Mouse (Mus musculus): ENCODE data around the gene Adam10. TPM values are rescaled to one million over a fixed set of nuclear protein-coding genes. Genes with fewer than 3 reads are reported as not detected.

Gene Adam10
- polyA plus RNA-seq, 2 experiments, result 37.2 to 55.2 TPM

- H3K4me1 ChIP-seq (replicated peaks; ENCODE audit: control insufficient read depth in 2 of 2, insufficient read depth in 2 of 2, low read length in 1 of 2), result 0 out of 4 replicates have a peak, but pooled peaks cover 0 to 4% of the 10 kb centered on the region in 2 experiments
- TF ChIP-seq CTCF (IDR thresholded peaks at IDR 0.05; ENCODE audit: low read depth) (no peak), EP300 (IDR thresholded peaks at IDR 0.05; ENCODE audit: low read depth) (no peak)
- no peak overlapping the region for H3K9ac ChIP-seq (replicated peaks)
- H3K36me3 ChIP-seq (replicated peaks; ENCODE audit: control insufficient read depth, insufficient read depth, low read depth), result no peaks in the 10 kb centered on the region
- no peaks in the 10 kb centered on the region for H3K9me3 ChIP-seq (ENCODE audit: control insufficient read depth, low read length)
- H3K27ac ChIP-seq, result no peak overlapping the region
- ATAC-seq (ENCODE audit: insufficient read depth) (no peak), DNase-seq (ENCODE audit: low read depth in 3 of 3, low spot score in 3 of 3) (no peak)
- no peak overlapping the region for H3K4me2 ChIP-seq (ENCODE audit: low read depth)
- no peak overlapping the region for H3K4me3 ChIP-seq (ENCODE audit: insufficient read depth in 1 of 2, low read depth in 2 of 2, low read length in 2 of 2)
- no peaks in the 10 kb centered on the region for H3K27me3 ChIP-seq (ENCODE audit: control insufficient read depth, insufficient read depth, low read length)
- WGBS (ENCODE audit: insufficient replicate concordance), result 80% methylated on average over 15 of the region's 15 CpGs
These were observed 116.0 kb downstream of the Adam10 start for GRCm38 (mm10) chr9:70794643-70795438.

- H3K4me1 ChIP-seq (replicated peaks; ENCODE audit: control insufficient read depth in 2 of 2, insufficient read depth in 2 of 2, low read length in 1 of 2), result peaks cover 0 to 4% of the 10 kb centered on the region in 2 experiments; a peak in 1 of 4 replicates
- H3K27ac ChIP-seq, result no peak overlapping the region
- ATAC-seq (ENCODE audit: insufficient read depth), result no peak
- H3K9ac ChIP-seq (replicated peaks), result no peak overlapping the region
- TF ChIP-seq EP300 (IDR thresholded peaks at IDR 0.05; ENCODE audit: low read depth) (no peak), CTCF (IDR thresholded peaks at IDR 0.05; ENCODE audit: low read depth) (no peak)
- no peaks in the 10 kb centered on the region for H3K9me3 ChIP-seq (ENCODE audit: control insufficient read depth, low read length)
- H3K4me3 ChIP-seq (ENCODE audit: insufficient read depth in 1 of 2, low read depth in 2 of 2, low read length in 2 of 2), result no peak overlapping the region
- DNase-seq (ENCODE audit: low read depth in 3 of 3, low spot score in 3 of 3), result no peak
- no peak overlapping the region for H3K4me2 ChIP-seq (ENCODE audit: low read depth)
- H3K27me3 ChIP-seq (ENCODE audit: control insufficient read depth, insufficient read depth, low read length), result no peaks in the 10 kb centered on the region
- WGBS (ENCODE audit: insufficient replicate concordance), result 57% methylated on average over 2 of the region's 2 CpGs
- H3K36me3 ChIP-seq (replicated peaks; ENCODE audit: control insufficient read depth, insufficient read depth, low read depth), result no peaks in the 10 kb centered on the region
These were observed 116.6 kb downstream of the Adam10 start for GRCm38 (mm10) chr9:70795439-70795757.

GRCm38 (mm10) chr9:70800588-70801315 is 122.0 kb downstream of the Adam10 start:
- DNase-seq (ENCODE audit: low read depth in 3 of 3, low spot score in 3 of 3) (no peak), ATAC-seq (ENCODE audit: insufficient read depth) (no peak)
- H3K27me3 ChIP-seq (ENCODE audit: control insufficient read depth, insufficient read depth, low read length), result no peaks in the 10 kb centered on the region
- no peak overlapping the region for H3K4me3 ChIP-seq (ENCODE audit: insufficient read depth in 1 of 2, low read depth in 2 of 2, low read length in 2 of 2)
- peaks cover 0 to 9% of the 10 kb centered on the region in 2 experiments; a peak in 2 of 4 replicates for H3K4me1 ChIP-seq (replicated peaks; ENCODE audit: control insufficient read depth in 2 of 2, insufficient read depth in 2 of 2, low read length in 1 of 2)
- TF ChIP-seq EP300 (IDR thresholded peaks at IDR 0.05; ENCODE audit: low read depth) (no peak), CTCF (IDR thresholded peaks at IDR 0.05; ENCODE audit: low read depth) (no peak)
- no peaks in the 10 kb centered on the region for H3K9me3 ChIP-seq (ENCODE audit: control insufficient read depth, low read length)
- no peaks in the 10 kb centered on the region for H3K36me3 ChIP-seq (replicated peaks; ENCODE audit: control insufficient read depth, insufficient read depth, low read depth)
- no peak overlapping the region for H3K9ac ChIP-seq (replicated peaks)
- 53% methylated on average over 8 of the region's 8 CpGs for WGBS (ENCODE audit: insufficient replicate concordance)
- H3K4me2 ChIP-seq (ENCODE audit: low read depth), result no peak overlapping the region
- H3K27ac ChIP-seq, result no peak overlapping the region

- Histone ChIP-seq H3K36me3 (replicated peaks; ENCODE audit: control insufficient read depth, insufficient read depth, low read depth) (no peaks in the 10 kb centered on the region), H3K27ac (no peak overlapping the region), H3K4me1 (replicated peaks; ENCODE audit: control insufficient read depth in 2 of 2, insufficient read depth in 2 of 2, low read length in 1 of 2) (peaks cover 0 to 9% of the 10 kb centered on the region in 2 experiments; a peak in 2 of 4 replicates), H3K4me2 (ENCODE audit: low read depth) (no peak overlapping the region), H3K4me3 (ENCODE audit: insufficient read depth in 1 of 2, low read depth in 2 of 2, low read length in 2 of 2) (no peak overlapping the region), H3K9me3 (ENCODE audit: control insufficient read depth, low read length) (no peaks in the 10 kb centered on the region), H3K9ac (replicated peaks) (no peak overlapping the region), H3K27me3 (ENCODE audit: control insufficient read depth, insufficient read depth, low read length) (no peaks in the 10 kb centered on the region)
- TF ChIP-seq CTCF (IDR thresholded peaks at IDR 0.05; ENCODE audit: low read depth) (no peak), EP300 (IDR thresholded peaks at IDR 0.05; ENCODE audit: low read depth) (no peak)
- WGBS (ENCODE audit: insufficient replicate concordance), result 53% methylated on average over 3 of the region's 3 CpGs
- no peak for ATAC-seq (ENCODE audit: insufficient read depth)
- no peak for DNase-seq (ENCODE audit: low read depth in 3 of 3, low spot score in 3 of 3)
These were observed 123.0 kb downstream of the Adam10 start for GRCm38 (mm10) chr9:70801761-70802160.

- Histone ChIP-seq H3K27me3 (ENCODE audit: control insufficient read depth, insufficient read depth, low read length) (no peaks in the 10 kb centered on the region), H3K4me2 (ENCODE audit: low read depth) (no peak overlapping the region), H3K4me1 (replicated peaks; ENCODE audit: control insufficient read depth in 2 of 2, insufficient read depth in 2 of 2, low read length in 1 of 2) (peaks cover 0 to 9% of the 10 kb centered on the region in 2 experiments; a peak in 2 of 4 replicates), H3K4me3 (ENCODE audit: insufficient read depth in 1 of 2, low read depth in 2 of 2, low read length in 2 of 2) (no peak overlapping the region), H3K9ac (replicated peaks) (no peak overlapping the region), H3K9me3 (ENCODE audit: control insufficient read depth, low read length) (no peaks in the 10 kb centered on the region), H3K27ac (no peak overlapping the region), H3K36me3 (replicated peaks; ENCODE audit: control insufficient read depth, insufficient read depth, low read depth) (no peaks in the 10 kb centered on the region)
- WGBS (ENCODE audit: insufficient replicate concordance), result 55% methylated on average over 3 of the region's 3 CpGs
- no peak for DNase-seq (ENCODE audit: low read depth in 3 of 3, low spot score in 3 of 3)
- ATAC-seq (ENCODE audit: insufficient read depth), result no peak
- TF ChIP-seq CTCF (IDR thresholded peaks at IDR 0.05; ENCODE audit: low read depth) (no peak), EP300 (IDR thresholded peaks at IDR 0.05; ENCODE audit: low read depth) (no peak)
These were observed 124.0 kb downstream of the Adam10 start for GRCm38 (mm10) chr9:70802816-70803215.

Data from liver, embryonic 14.5 days (tissue).